Mouse (Mus musculus): Measurements from ENCODE around the gene Klhl41. TPM values are rescaled to one million over a fixed set of nuclear protein-coding genes. Genes with fewer than 3 reads are reported as not detected.
A peak's percentile ranks its signal among the peaks of the same experiment; 100 is the strongest.
"Not testable (repeated sequence)": the region's sequence is repeated elsewhere in the genome, so short reads cannot be mapped to it uniquely, and the experiment has no call there.

Klhl41 gene
- polyA plus RNA-seq, 1 experiment from 2014 or later: 0.48 TPM

- Histone ChIP-seq H3K36me3 (peaks cover 84% of the 10 kb centered on the region), H3K27ac (no peak overlapping the region), H3K4me1 (replicated peaks) (no peaks in the 10 kb centered on the region), H3K4me2 (no peak overlapping the region), H3K9ac (no peak overlapping the region), H3K9me3 (no peaks in the 10 kb centered on the region), H3K27me3 (no peaks in the 10 kb centered on the region), H3K4me3 (no peak overlapping the region)
- ATAC-seq (ENCODE audit: low FRiP score): no peak
- 97% methylated on average over 4 of the region's 4 CpGs for WGBS
Measured at GRCm38 (mm10) chr2:69659326-69659725, 10.6 kb upstream of the Klhl41 start.

GRCm38 (mm10) chr2:69663827-69664476 lies 6.0 kb upstream of the Klhl41 start:
- no peak for ATAC-seq (ENCODE audit: low FRiP score)
- 89% methylated on average over 13 of the region's 13 CpGs for WGBS
- H3K27ac ChIP-seq: no peak overlapping the region
- H3K4me2 ChIP-seq: no peak overlapping the region
- no peak overlapping the region for H3K4me3 ChIP-seq
- H3K36me3 ChIP-seq: peaks cover 66% of the 10 kb centered on the region
- H3K4me1 ChIP-seq (replicated peaks): no peaks in the 10 kb centered on the region
- H3K27me3 ChIP-seq: no peaks in the 10 kb centered on the region
- H3K9me3 ChIP-seq: no peaks in the 10 kb centered on the region
- H3K9ac ChIP-seq: no peak overlapping the region

DNA sequence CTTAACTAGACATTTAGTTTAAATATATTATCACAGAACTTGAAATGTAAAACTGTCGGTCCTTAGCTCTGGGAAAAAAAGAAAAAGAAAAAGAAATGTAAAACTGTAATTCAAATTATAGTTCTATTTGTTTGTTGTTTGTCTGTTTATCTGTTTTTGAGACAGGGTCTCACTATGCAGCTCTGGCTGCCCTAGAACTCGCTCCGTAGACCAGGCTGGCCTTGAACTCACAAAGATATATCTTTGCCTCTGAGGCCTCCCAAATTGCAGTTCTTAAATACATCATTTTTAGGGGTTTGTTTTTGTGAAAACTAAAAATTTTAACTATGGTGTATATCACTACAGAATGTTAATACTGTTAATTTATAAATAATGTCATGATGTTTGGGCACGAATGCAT lies 2.3 kb upstream of the Klhl41 start:
- WGBS: 95% methylated on average over 4 of the region's 4 CpGs
- no peaks in the 10 kb centered on the region for H3K9me3 ChIP-seq
- H3K4me3 ChIP-seq: no peak overlapping the region
- H3K4me1 ChIP-seq (replicated peaks): no peaks in the 10 kb centered on the region
- H3K27me3 ChIP-seq: no peaks in the 10 kb centered on the region
- peaks cover 36% of the 10 kb centered on the region for H3K36me3 ChIP-seq
- no peak overlapping the region for H3K27ac ChIP-seq
- H3K4me2 ChIP-seq: no peak overlapping the region
- no peak for ATAC-seq (ENCODE audit: low FRiP score)
- H3K9ac ChIP-seq: no peak overlapping the region

- Histone ChIP-seq H3K4me3 (no peak overlapping the region), H3K9ac (no peak overlapping the region), H3K4me2 (no peak overlapping the region), H3K36me3 (peaks cover 28% of the 10 kb centered on the region), H3K27ac (no peak overlapping the region), H3K4me1 (replicated peaks) (no peaks in the 10 kb centered on the region), H3K9me3 (no peaks in the 10 kb centered on the region), H3K27me3 (no peaks in the 10 kb centered on the region)
- ATAC-seq (ENCODE audit: low FRiP score): no peak
- 73% methylated on average over 6 of the region's 6 CpGs for WGBS
Measured at GRCm38 (mm10) chr2:69668414-69668813, 1.5 kb upstream of the Klhl41 start.

GRCm38 (mm10) chr2:69673723-69674122 lies 3.8 kb downstream of the Klhl41 start:
- Histone ChIP-seq H3K4me2 (no peak overlapping the region), H3K9ac (no peak overlapping the region), H3K9me3 (no peaks in the 10 kb centered on the region), H3K36me3 (no peaks in the 10 kb centered on the region), H3K27me3 (no peaks in the 10 kb centered on the region), H3K4me3 (no peak overlapping the region), H3K4me1 (replicated peaks) (no peaks in the 10 kb centered on the region), H3K27ac (no peak overlapping the region)
- 62% methylated on average over 5 of the region's 5 CpGs for WGBS
- no peak for ATAC-seq (ENCODE audit: low FRiP score)

GRCm38 (mm10) chr2:69675266-69675665 lies 5.3 kb downstream of the Klhl41 start:
- no peak for ATAC-seq (ENCODE audit: low FRiP score)
- no peaks in the 10 kb centered on the region for H3K9me3 ChIP-seq
- no peak overlapping the region for H3K9ac ChIP-seq
- no peaks in the 10 kb centered on the region for H3K4me1 ChIP-seq (replicated peaks)
- no peak overlapping the region for H3K4me3 ChIP-seq
- no peaks in the 10 kb centered on the region for H3K27me3 ChIP-seq
- H3K36me3 ChIP-seq: peaks cover 4% of the 10 kb centered on the region
- WGBS: 73% methylated on average over 9 of the region's 9 CpGs
- no peak overlapping the region for H3K27ac ChIP-seq
- H3K4me2 ChIP-seq: no peak overlapping the region

GRCm38 (mm10) chr2:69676713-69677112 lies 6.8 kb downstream of the Klhl41 start:
- H3K4me2 ChIP-seq: no peak overlapping the region
- no peak overlapping the region for H3K4me3 ChIP-seq
- H3K9ac ChIP-seq: no peak overlapping the region
- H3K27ac ChIP-seq: no peak overlapping the region
- peaks cover 4% of the 10 kb centered on the region for H3K36me3 ChIP-seq
- ATAC-seq (ENCODE audit: low FRiP score): no peak
- 72% methylated on average over 2 of the region's 2 CpGs for WGBS
- no peaks in the 10 kb centered on the region for H3K9me3 ChIP-seq
- H3K27me3 ChIP-seq: no peaks in the 10 kb centered on the region
- H3K4me1 ChIP-seq (replicated peaks): no peaks in the 10 kb centered on the region

DNA sequence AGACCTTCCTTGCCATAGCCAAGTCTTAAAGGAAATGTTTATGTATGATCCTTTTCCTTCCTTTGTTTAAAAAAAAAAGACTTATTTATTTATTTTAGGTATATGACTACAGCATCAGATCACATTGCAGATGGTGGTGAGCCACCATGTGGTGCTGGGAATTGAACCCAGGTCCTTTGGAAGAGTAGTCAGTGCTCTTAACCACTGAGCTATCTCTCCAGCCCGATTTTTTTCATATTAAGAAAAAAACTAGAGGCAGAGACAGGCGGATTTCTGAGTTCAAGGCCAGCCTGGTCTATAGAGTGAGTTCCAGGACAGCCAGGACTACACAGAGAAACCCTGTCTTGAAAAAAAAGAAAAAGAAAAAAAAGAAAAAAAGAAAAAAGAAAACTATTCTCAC lies 7.3 kb downstream of the Klhl41 start:
- H3K4me3 ChIP-seq; ATAC-seq (ENCODE audit: low FRiP score); H3K36me3 ChIP-seq; H3K27ac ChIP-seq; H3K9me3 ChIP-seq; H3K9ac ChIP-seq; H3K4me2 ChIP-seq; H3K4me1 ChIP-seq (replicated peaks); H3K27me3 ChIP-seq: not testable (repeated sequence)
- WGBS: 90% methylated on average over 2 of the region's 2 CpGs

DNA sequence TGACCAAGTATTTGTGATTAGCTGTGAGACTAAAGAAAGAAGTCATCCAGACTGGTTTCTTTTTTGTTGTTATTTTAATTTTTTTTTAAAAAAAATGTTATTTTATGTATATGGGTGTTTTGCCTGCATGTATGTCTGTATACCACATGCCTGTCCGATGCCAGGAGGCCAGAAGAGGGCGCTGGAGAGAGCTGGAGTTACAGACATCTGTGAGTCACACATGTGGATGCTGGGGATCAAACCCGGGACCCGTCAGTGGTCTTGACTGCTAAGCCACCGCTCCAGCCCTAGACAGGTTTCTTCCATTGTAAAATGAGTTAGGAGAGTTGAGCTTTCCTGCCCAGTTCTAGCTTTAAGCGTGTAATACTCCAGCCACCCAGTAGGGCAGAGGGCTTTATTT lies 10.1 kb downstream of the Klhl41 start:
- Histone ChIP-seq H3K4me2 (no peak overlapping the region), H3K36me3 (peaks cover 4% of the 10 kb centered on the region), H3K4me3 (no peak overlapping the region), H3K9me3 (no peaks in the 10 kb centered on the region), H3K27me3 (no peaks in the 10 kb centered on the region), H3K9ac (no peak overlapping the region), H3K4me1 (replicated peaks) (peaks cover 5% of the 10 kb centered on the region), H3K27ac (no peak overlapping the region)
- no peak for ATAC-seq (ENCODE audit: low FRiP score)
- WGBS: 63% methylated on average over 6 of the region's 6 CpGs

- Histone ChIP-seq H3K9me3 (no peaks in the 10 kb centered on the region), H3K9ac (no peak overlapping the region), H3K36me3 (peaks cover 14% of the 10 kb centered on the region), H3K4me1 (replicated peaks) (peaks cover 5% of the 10 kb centered on the region), H3K4me3 (no peak overlapping the region), H3K27ac (no peak overlapping the region), H3K27me3 (no peaks in the 10 kb centered on the region), H3K4me2 (no peak overlapping the region)
- WGBS: 92% methylated on average over 4 of the region's 4 CpGs
- no peak for ATAC-seq (ENCODE audit: low FRiP score)
Measured at GRCm38 (mm10) chr2:69681931-69682330, 12.0 kb downstream of the Klhl41 start.

DNA sequence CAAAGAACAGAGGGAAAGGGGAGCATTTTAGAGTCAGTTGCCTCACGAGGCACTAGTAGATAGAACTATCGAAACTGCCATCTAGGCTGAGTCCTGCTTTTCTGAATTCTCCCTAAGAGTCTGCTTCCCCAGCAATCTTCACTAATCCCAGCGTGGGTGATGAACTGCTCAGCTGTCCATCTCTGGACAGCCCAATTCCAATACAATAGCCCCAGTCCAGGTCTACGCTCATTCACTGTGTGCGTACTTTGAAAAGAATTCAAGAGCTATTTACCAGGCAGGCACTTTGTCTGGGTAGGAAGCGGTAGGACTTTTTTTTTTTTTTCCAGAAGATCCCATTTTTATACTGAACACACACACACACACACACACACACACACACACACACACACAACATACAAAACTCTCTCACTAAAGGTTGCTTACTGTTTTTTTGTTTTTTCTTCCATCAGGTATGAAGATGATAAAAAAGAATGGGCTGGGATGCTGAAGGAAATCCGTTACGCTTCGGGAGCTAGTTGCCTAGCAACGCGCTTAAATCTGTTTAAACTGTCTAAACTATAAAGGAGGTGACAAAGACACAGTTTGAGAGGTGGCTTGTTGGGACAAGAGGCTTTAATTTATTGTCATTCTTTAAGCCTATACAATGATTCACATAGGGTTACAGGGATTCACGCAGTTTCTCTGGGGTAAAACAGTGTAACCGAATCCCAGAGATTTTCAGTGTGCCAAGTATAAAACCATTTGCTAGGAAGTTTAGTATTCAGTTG lies 13.3 kb downstream of the Klhl41 start:
- Histone ChIP-seq H3K4me1 (replicated peaks) (peaks cover 5% of the 10 kb centered on the region), H3K9ac (no peak overlapping the region), H3K4me2 (peak overlapping the region; percentile 25), H3K27ac (no peak overlapping the region), H3K9me3 (no peaks in the 10 kb centered on the region), H3K4me3 (no peak overlapping the region), H3K36me3 (peaks cover 27% of the 10 kb centered on the region), H3K27me3 (no peaks in the 10 kb centered on the region)
- no peak for ATAC-seq (ENCODE audit: low FRiP score)
- 22% methylated on average over 13 of the region's 13 CpGs for WGBS

DNA sequence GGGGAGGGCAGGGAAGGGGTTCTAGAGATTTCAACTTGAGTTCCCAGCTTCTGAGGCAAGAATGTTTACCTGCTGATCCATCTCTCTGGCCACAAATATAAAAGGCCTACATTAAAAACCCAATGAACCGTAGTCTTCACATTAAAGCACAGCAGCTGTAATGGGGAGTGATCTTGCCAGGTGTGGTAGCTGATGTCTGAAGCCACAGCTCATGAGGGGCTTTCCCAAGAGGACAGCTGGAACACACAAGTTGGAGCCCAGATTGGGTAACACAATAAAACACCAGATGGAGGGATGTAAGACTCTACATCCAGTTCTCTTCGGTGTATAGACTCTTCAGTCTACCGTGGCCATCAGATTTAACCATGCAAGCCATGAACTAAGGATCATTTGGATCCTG lies 14.6 kb downstream of the Klhl41 start:
- WGBS: 94% methylated on average over 3 of the region's 3 CpGs
- Histone ChIP-seq H3K9ac (no peak overlapping the region), H3K27me3 (no peaks in the 10 kb centered on the region), H3K27ac (no peak overlapping the region), H3K4me3 (no peak overlapping the region), H3K4me1 (replicated peaks) (peaks cover 5% of the 10 kb centered on the region), H3K4me2 (no peak overlapping the region), H3K36me3 (peaks cover 35% of the 10 kb centered on the region), H3K9me3 (no peaks in the 10 kb centered on the region)
- ATAC-seq (ENCODE audit: low FRiP score): no peak

DNA sequence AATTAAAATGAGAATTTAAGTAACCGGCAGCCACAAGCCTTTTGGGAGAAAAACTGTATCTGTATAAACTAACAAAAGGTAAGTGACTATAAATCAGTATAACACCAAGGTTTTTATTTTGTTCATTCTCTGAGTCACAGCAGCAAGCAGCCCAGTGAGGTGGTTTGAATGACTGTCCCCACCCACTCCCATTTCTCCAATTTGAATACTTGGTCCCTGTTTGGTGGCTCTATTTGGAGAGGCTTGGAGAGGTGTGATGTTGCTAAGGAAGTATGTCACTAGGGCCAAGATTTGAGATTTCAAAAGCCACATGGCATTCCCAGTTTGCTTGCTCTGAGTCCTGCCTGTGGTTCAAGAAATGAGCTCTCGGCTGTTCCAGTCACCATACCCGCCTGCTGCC lies 20.3 kb downstream of the Klhl41 start:
- no peak for ATAC-seq (ENCODE audit: low FRiP score)
- H3K36me3 ChIP-seq: peaks cover 77% of the 10 kb centered on the region
- no peaks in the 10 kb centered on the region for H3K4me1 ChIP-seq (replicated peaks)
- no peak overlapping the region for H3K9ac ChIP-seq
- H3K9me3 ChIP-seq: no peaks in the 10 kb centered on the region
- H3K27me3 ChIP-seq: no peaks in the 10 kb centered on the region
- WGBS: 92% methylated on average over 3 of the region's 3 CpGs
- H3K4me2 ChIP-seq: no peak overlapping the region
- no peak overlapping the region for H3K4me3 ChIP-seq
- H3K27ac ChIP-seq: no peak overlapping the region

Measured in hindbrain, embryonic 13.5 days (tissue).